Mouse (Mus musculus) kidney, postnatal 4 days (tissue): ENCODE results near the gene Wdr63.
A peak's percentile ranks its signal among the peaks of the same experiment; 100 is the strongest.

Source experiments
- DNase-seq, 2 experiments: peaks; one replicate each; pipeline ENCODE4 v3.0.0; 2021; ENCODE audit warnings: mixed read lengths in 2 of 2

Wdr63 gene

GRCm38 (mm10) chr3:146053082-146053814 lies 54.7 kb downstream of the Wdr63 start:
- no peak for DNase-seq

- peak; percentile 69 to 77 for DNase-seq
Observed at GRCm38 (mm10) chr3:146051277-146052007, 56.5 kb downstream of the Wdr63 start.

GRCm38 (mm10) chr3:146049951-146050350 lies 58.0 kb downstream of the Wdr63 start:
- DNase-seq: no peak

- peak; percentile 65 to 80 for DNase-seq
Observed at GRCm38 (mm10) chr3:146047704-146048207, 60.2 kb downstream of the Wdr63 start.

- no peak for DNase-seq
Observed at GRCm38 (mm10) chr3:146046076-146046475, 61.9 kb downstream of the Wdr63 start.

GRCm38 (mm10) chr3:146044977-146045376 lies 63.0 kb downstream of the Wdr63 start:
- DNase-seq: peak; percentile 60 to 72

- DNase-seq: no peak
Observed at GRCm38 (mm10) chr3:146041382-146041781, 66.5 kb downstream of the Wdr63 start.

- DNase-seq: peak in 1 of 2 experiments; percentile 38
Observed at GRCm38 (mm10) chr3:146039132-146039903, 68.6 kb downstream of the Wdr63 start.

- peak; percentile 56 to 69 for DNase-seq
Observed at GRCm38 (mm10) chr3:146037906-146038305, 70.0 kb downstream of the Wdr63 start.

GRCm38 (mm10) chr3:146032976-146033375 lies 75.0 kb downstream of the Wdr63 start:
- DNase-seq: no peak

GRCm38 (mm10) chr3:146030255-146030836 lies 77.6 kb downstream of the Wdr63 start:
- DNase-seq: no peak

- DNase-seq: no peak
Observed at GRCm38 (mm10) chr3:146029234-146029633, 78.7 kb downstream of the Wdr63 start.

GRCm38 (mm10) chr3:146028406-146028805 lies 79.5 kb downstream of the Wdr63 start:
- no peak for DNase-seq

GRCm38 (mm10) chr3:146027116-146027515 lies 80.8 kb downstream of the Wdr63 start:
- no peak for DNase-seq

GRCm38 (mm10) chr3:146025499-146025898 lies 82.4 kb downstream of the Wdr63 start:
- no peak for DNase-seq

GRCm38 (mm10) chr3:146024746-146025145 lies 83.2 kb downstream of the Wdr63 start:
- DNase-seq: no peak

GRCm38 (mm10) chr3:146022232-146022631 lies 85.7 kb downstream of the Wdr63 start:
- no peak for DNase-seq

GRCm38 (mm10) chr3:146017521-146017920 lies 90.4 kb downstream of the Wdr63 start:
- no peak for DNase-seq

- no peak for DNase-seq
Observed at GRCm38 (mm10) chr3:146016979-146017378, 91.0 kb downstream of the Wdr63 start.

- DNase-seq: no peak
Observed at GRCm38 (mm10) chr3:146014321-146014720, 93.6 kb downstream of the Wdr63 start.

GRCm38 (mm10) chr3:146013490-146013889 lies 94.4 kb downstream of the Wdr63 start:
- no peak for DNase-seq

- DNase-seq: no peak
Observed at GRCm38 (mm10) chr3:146011544-146012218, 96.2 kb downstream of the Wdr63 start.
